Mouse (Mus musculus) erythroid progenitor cell, adult 5-6 weeks (primary cell): ENCODE results near the gene Dpf1. TPM values are rescaled to one million over a fixed set of nuclear protein-coding genes. Genes with fewer than 3 reads are reported as not detected.

Experiments used
- ATAC-seq: replicated peaks from 2 replicates; pipeline ENCODE4 v1.8.0; 2016; ENCODE audit warnings: moderate number of reproducible peaks, mild to moderate bottlenecking, moderate TSS enrichment, inconsistent platforms; ENCODE audit not compliant: poor library complexity, low FRiP score, severe bottlenecking
- total RNA-seq, 2 experiments: library from RNA; stranded (forward) in 1 of 2; stranded (reverse) in 1 of 2; fragments of 150-400 nt in 1 of 2; fragments of 186-747, 209-891 nt in 1 of 2; gene quantifications; 2 replicates each; pipeline versions ENCODE4 v1.2.3 to v1.2.4; 2015 to 2017; ENCODE audit warnings: low replicate concordance in 2 of 2

Gene Dpf1
- total RNA-seq, 2 experiments from 2014 or later: not detected

- no peak for ATAC-seq
Measured at GRCm38 (mm10) chr7:29287481-29287880, 16.3 kb upstream of the Dpf1 start.

GRCm38 (mm10) chr7:29288079-29288478 lies 15.7 kb upstream of the Dpf1 start:
- ATAC-seq: no peak

- ATAC-seq: peak; percentile 63
Measured at GRCm38 (mm10) chr7:29288942-29289638, 14.7 kb upstream of the Dpf1 start, which contains the start of gene Ppp1r14a. Gene Ppp1r14a, plus strand, starts transcription at chr7:29289308.

GRCm38 (mm10) chr7:29289856-29290255 lies 13.9 kb upstream of the Dpf1 start:
- no peak for ATAC-seq

GRCm38 (mm10) chr7:29290691-29291485 lies 12.9 kb upstream of the Dpf1 start:
- no peak for ATAC-seq

- ATAC-seq: no peak
Measured at GRCm38 (mm10) chr7:29291616-29292457, 11.9 kb upstream of the Dpf1 start.

- ATAC-seq: no peak
Measured at GRCm38 (mm10) chr7:29292458-29293098, 11.2 kb upstream of the Dpf1 start.

GRCm38 (mm10) chr7:29293131-29294065 lies 10.4 kb upstream of the Dpf1 start:
- no peak for ATAC-seq

GRCm38 (mm10) chr7:29294111-29294761 lies 9.5 kb upstream of the Dpf1 start:
- no peak for ATAC-seq

GRCm38 (mm10) chr7:29295861-29296647 lies 7.7 kb upstream of the Dpf1 start:
- no peak for ATAC-seq

GRCm38 (mm10) chr7:29296998-29297397 lies 6.8 kb upstream of the Dpf1 start:
- 0 out of 2 replicates have a peak, but pooled peaks have one; percentile 61 for ATAC-seq

- ATAC-seq: no peak
Measured at GRCm38 (mm10) chr7:29301127-29301566, 2.6 kb upstream of the Dpf1 start.

GRCm38 (mm10) chr7:29302641-29303040 lies 1.1 kb upstream of the Dpf1 start:
- ATAC-seq: no peak

GRCm38 (mm10) chr7:29304463-29305262 lies 912 bp downstream of the Dpf1 start:
- no peak for ATAC-seq

GRCm38 (mm10) chr7:29305263-29305988 lies 1.7 kb downstream of the Dpf1 start:
- ATAC-seq: no peak

- ATAC-seq: no peak
Measured at GRCm38 (mm10) chr7:29306108-29306507, 2.4 kb downstream of the Dpf1 start.
